Mouse (Mus musculus) adrenal gland, adult (tissue): ENCODE data around the gene Slc39a11.
A peak's percentile ranks its signal among the peaks of the same experiment; 100 is the strongest.

Experiments used
- DNase-seq, 2 experiments: peaks; one replicate each; pipeline ENCODE4 v3.0.0; 2022 to 2023; ENCODE audit warnings: low spot score in 1 of 2; ENCODE audit not compliant: inconsistent age in 2 of 2

The Slc39a11 gene

GRCm38 (mm10) chr11:113206099-113206498, 443.8 kb downstream of the Slc39a11 start:
- DNase-seq, result no peak

- DNase-seq, result no peak
Measured at GRCm38 (mm10) chr11:113203008-113203407, 446.9 kb downstream of the Slc39a11 start.

GRCm38 (mm10) chr11:113201470-113201997, 448.3 kb downstream of the Slc39a11 start:
- DNase-seq, result peak; percentile 88 to 96

GRCm38 (mm10) chr11:113200901-113201300, 449.0 kb downstream of the Slc39a11 start:
- no peak for DNase-seq

DNA sequence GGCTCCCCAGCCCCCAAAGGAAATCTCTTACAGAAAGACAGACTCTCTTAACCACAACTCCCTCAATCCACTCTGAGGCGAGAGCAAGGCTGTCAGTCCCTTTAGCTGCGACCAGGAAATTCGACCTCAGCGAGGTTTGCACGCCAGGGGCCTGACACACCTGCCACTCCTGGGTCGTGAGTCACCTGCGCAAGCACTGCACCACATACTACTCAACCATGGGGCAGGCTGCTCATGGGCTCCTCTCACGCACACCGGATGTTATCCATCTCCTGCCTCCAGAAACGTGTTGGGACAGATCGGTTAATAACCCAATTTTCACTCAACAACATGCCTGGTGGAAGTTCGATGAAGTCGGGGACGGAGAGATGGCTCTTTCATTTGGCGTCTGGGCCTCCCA, 451.3 kb downstream of the Slc39a11 start:
- DNase-seq, result no peak

- no peak for DNase-seq
Measured at GRCm38 (mm10) chr11:113197624-113198023, 452.3 kb downstream of the Slc39a11 start.

DNA sequence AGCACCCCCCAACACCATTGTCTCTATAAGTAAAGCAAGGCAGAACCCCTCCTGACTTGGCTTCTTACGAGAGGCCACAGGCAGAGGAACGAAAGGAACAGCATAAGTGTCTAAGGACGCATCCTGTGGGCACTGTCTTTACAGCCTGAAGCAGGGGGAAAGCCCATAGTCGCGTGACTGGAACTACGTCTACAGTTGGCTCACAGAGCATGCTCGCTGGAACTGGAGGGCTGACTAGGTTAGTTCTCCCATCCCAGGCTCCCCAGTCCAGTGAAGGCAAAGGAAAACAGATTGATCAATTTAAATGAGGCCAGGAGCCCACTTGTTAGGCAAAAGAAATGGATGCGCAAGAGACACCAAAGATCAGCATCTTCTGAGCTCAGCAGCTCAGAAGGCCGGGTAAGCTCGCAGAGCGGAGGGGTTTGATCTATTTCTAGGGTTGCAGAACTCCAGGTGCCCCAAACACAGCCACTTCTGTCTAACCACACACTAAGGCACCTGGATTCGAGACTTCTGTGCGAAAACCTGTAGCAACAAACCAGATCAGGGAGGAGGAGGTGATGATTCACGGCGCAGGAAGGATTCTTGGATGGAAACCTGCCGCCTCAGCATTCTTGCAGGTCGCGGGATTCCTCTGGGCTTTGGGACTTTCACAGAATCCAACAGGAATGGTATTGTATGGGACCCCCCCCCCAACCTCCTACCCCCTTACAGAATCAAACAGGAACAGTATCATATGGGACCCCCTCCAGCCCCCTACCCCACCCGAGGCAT, 453.5 kb downstream of the Slc39a11 start:
- no peak for DNase-seq
